Mouse (Mus musculus): ENCODE measurements around the gene Gm10697.
"Not testable (repeated sequence)": the region's sequence is repeated elsewhere in the genome, so short reads cannot be mapped to it uniquely, and the experiment has no call there.

The Gm10697 gene

DNA sequence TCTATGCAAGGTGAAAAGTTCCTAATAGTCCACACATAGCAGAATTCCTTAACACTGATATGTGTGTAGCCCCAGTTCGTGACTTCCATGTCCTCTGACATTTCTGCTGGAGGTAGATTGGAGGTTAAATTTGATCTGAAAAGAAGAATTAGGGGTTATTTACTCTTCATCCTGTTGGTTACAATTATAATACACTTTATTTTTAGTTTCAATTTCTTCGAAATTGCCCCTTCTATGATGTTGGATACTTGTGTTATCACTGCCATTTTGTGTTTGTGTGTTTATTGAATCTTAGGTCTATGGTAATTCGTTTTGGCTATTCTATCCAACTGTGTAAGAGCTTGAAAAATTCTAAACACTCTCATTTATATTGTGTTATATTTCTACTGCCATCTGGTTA lies at the start of gene Gm10697:
TSS of gene Gm10697 (minus strand) at position 101 of the 400 bp plus-strand sequence.
- DNase-seq = not testable (repeated sequence)

DNA sequence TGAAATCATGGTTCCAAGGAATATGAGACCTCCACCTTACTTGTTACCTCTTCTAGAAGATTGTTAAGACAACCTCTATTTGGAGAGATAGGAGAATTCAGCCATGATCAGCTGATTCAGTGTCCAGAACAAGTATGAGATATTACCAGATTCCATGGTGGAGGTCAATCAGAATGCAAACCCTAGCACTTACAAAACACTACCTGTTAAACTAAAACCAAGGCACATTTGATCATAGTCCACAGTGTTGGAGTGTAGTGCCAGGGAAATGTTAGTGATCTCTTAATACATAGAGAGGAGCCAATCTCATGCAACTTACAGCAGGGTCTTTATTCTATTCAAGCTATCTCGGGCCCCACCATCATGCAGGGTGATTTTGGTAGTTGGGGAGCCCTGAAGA lies 42.6 kb upstream of the Gm10697 start:
- DNase-seq = not testable (repeated sequence)

DNA sequence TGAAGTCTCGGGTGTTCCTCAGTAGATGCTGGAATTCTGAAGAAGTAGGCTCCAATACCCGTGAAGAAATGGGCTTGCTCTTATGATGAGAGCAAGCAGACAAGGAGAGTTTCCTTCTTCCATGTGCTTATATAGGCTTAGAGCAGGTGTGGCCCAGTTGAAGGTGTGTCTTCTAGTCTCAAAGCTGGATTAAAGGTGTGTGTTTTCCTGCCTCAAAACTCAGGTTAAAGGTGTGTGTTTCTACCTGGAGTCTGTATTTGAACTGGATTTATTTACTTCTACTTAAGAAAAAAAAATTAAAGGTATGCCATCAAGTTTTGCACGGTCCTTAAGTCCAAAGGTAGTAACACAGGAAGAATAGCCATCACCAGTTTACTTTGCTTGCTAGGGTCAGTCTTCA lies 17.7 kb downstream of the Gm10697 start, which contains the start of gene Gm9125:
TSS of gene Gm9125 (minus strand) at position 101 of the 400 bp plus-strand sequence.
- not testable (repeated sequence) for DNase-seq

GRCm38 (mm10) chr3:94049566-94050121 lies 22.8 kb downstream of the Gm10697 start:
- not testable (repeated sequence) for DNase-seq

- DNase-seq = not testable (repeated sequence)
Measured at GRCm38 (mm10) chr3:94038241-94038640, 34.2 kb downstream of the Gm10697 start.

DNA sequence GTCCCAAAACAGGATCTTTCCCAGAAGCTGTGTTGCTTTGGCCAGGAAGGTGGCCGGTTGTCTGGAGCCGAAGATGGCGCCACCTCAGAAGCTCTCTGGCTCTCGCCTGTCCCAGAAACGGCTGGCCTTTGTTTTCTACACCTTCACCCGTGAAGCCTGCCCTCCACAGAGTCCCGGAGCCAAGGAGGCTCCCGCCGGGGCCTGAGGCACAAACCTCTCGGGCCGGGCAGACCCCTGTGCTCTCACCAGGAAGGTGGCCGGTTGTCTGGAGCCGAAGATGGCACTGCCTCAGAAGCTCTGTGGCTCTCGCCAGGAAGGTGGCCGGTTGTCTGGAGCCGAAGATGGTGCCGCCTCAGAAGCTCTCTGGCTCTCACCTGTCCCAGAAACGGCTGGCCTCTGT lies 38.0 kb downstream of the Gm10697 start:
- not testable (repeated sequence) for DNase-seq

Data from lung, postnatal 4 days (tissue).